Mouse (Mus musculus): ENCODE measurements around the gene Zfp977.
"Not testable (repeated sequence)": the region's sequence is repeated elsewhere in the genome, so short reads cannot be mapped to it uniquely, and the experiment has no call there.

Zfp977 gene

GRCm38 (mm10) chr7:42592413-42592812, at the start of gene Zfp977:
Gene Zfp977, minus strand, starts transcription at chr7:42592547.
- not testable (repeated sequence) for DNase-seq (ENCODE audit: low spot score in 2 of 2)

DNA sequence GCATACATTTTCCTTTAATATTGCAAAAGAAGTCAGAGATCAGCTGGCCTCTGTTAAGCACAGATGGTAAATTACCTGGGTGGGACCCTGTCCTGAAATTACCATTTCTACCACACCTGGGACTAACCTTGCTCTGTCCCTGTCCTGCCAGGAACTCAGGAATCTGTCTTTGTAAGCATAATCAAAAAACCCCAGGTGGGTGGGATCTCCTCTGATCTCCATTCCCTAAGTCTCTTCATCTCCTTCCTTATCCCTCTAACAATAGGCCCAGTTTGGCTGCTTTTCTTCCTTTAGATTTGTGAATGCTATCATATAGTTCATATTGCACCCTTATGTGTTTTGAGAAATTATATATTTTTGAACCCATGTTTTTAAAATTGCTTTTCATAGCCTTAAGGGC, 38.7 kb upstream of the Zfp977 start:
- DNase-seq (ENCODE audit: low spot score in 2 of 2), result not testable (repeated sequence)

DNA sequence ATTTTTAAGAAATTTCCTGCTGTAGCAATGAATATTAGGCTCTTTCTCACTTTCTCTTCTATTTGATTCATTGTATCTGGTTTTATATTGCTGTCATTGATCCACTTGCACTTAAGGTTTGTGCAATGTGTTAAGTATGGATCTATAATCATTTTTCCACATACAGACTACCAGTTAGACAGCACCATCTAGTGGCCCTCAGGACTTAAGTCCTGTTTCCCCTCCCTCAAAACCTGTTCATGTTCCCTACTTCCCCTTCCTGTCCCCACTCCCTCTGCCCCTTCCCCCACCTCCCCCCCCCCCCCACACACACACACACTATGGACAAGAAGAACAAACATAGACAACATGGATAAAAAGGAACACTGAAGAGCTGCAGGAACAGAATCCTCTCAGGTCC, 3.3 kb upstream of the Zfp977 start:
- not testable (repeated sequence) for DNase-seq (ENCODE audit: low spot score in 2 of 2)

DNA sequence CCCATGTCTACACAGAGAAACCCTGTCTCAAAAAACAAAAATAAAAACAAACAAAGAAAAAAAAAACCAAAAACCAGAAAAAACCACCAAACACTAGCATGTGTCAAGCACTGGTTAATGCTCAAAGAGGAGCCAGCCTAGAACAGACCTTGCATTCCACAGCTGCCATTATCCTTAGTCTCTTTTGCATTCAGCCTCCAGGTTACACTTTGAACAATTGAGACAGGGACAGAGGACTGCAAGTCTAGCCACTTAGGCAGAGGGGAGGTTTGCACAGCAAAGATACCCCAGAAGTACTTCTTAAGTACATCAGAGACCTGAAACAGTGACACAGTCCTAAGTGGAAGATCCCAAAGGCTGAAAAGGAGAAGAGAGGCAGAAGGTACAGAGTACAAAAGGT, 1.0 kb downstream of the Zfp977 start:
- not testable (repeated sequence) for DNase-seq (ENCODE audit: low spot score in 2 of 2)

DNA sequence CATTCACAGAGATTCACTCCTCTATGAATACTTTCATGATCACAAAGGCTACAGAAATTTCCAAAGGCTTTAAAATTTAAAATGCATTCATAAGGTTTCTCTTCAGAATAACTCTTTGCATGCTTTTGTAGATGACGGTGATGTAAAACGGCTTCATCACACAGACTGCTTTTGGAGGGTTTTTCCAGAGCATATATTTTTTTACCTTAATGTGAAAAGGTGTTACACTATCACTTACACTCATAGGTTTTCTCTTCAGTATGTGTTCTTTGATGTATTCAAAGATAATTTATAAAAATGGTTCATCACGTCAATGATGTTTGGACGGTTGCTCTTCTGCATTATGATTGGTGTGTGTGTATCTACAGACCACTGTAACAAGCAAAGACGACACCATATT, 13.9 kb downstream of the Zfp977 start, which contains the start of gene Gm21028:
Gene Gm21028 (minus strand): TSS at position 101 of the 400 bp plus-strand sequence.
- no peak for DNase-seq (ENCODE audit: low spot score in 2 of 2)

DNA sequence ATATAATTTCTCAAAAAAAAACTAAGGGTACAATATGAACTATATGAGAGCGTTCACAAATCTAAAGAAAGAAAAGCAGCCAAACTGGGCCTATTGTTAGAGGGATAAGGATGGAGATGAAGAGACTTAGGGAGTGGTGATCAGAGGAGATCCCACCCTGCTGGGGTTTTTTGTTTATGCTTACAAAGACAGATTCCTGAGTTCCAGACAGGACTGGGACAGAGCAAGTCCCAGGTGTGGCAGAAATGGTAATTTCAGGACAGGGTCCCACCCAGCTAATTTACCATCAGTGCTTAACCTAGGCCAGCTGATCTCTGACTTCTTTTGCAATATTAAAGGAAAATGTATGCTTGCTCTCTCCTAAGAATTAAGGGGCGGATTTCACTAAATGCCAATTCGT, 40.6 kb downstream of the Zfp977 start:
- no peak for DNase-seq (ENCODE audit: low spot score in 2 of 2)

All from frontal cortex, postnatal 10 days (tissue).